Mouse (Mus musculus): ENCODE data around the gene Hfe.

Gene Hfe

GRCm38 (mm10) chr13:23687181-23687580, 23.5 kb downstream of the Hfe start:
- DNase-seq (ENCODE audit: inconsistent age in 2 of 2, low spot score in 1 of 2): no peak

- DNase-seq (ENCODE audit: inconsistent age in 2 of 2, low spot score in 1 of 2): peak in 1 of 2 experiments; percentile 70
Observed at GRCm38 (mm10) chr13:23685966-23686365, 24.7 kb downstream of the Hfe start.

GRCm38 (mm10) chr13:23685121-23685861, 25.4 kb downstream of the Hfe start:
- peak; percentile 26 to 86 for DNase-seq (ENCODE audit: inconsistent age in 2 of 2, low spot score in 1 of 2)

GRCm38 (mm10) chr13:23684295-23684945, 26.2 kb downstream of the Hfe start:
- peak; percentile 55 to 88 for DNase-seq (ENCODE audit: inconsistent age in 2 of 2, low spot score in 1 of 2)

- peak; percentile 90 to 97 for DNase-seq (ENCODE audit: inconsistent age in 2 of 2, low spot score in 1 of 2)
Observed at GRCm38 (mm10) chr13:23683755-23684281, 26.8 kb downstream of the Hfe start, which contains the start of the genes Hist1h2ac and Hist1h2bc. Gene Hist1h2ac (minus strand): TSS chr13:23683948. Gene Hist1h2bc (plus strand): TSS chr13:23684199.

- peak in 1 of 2 experiments; percentile 67 for DNase-seq (ENCODE audit: inconsistent age in 2 of 2, low spot score in 1 of 2)
Observed at GRCm38 (mm10) chr13:23682947-23683754, 27.5 kb downstream of the Hfe start.

- DNase-seq (ENCODE audit: inconsistent age in 2 of 2, low spot score in 1 of 2): no peak
Observed at GRCm38 (mm10) chr13:23682623-23682946, 28.1 kb downstream of the Hfe start.

- DNase-seq (ENCODE audit: inconsistent age in 2 of 2, low spot score in 1 of 2): no peak
Observed at GRCm38 (mm10) chr13:23681990-23682582, 28.6 kb downstream of the Hfe start.

- DNase-seq (ENCODE audit: inconsistent age in 2 of 2, low spot score in 1 of 2): no peak
Observed at GRCm38 (mm10) chr13:23662536-23662935, 48.1 kb downstream of the Hfe start.

GRCm38 (mm10) chr13:23659636-23660366, 50.9 kb downstream of the Hfe start:
- no peak for DNase-seq (ENCODE audit: inconsistent age in 2 of 2, low spot score in 1 of 2)

All from adrenal gland, adult (tissue).